Mouse (Mus musculus): ENCODE data around the gene Prkcg.

DNA sequence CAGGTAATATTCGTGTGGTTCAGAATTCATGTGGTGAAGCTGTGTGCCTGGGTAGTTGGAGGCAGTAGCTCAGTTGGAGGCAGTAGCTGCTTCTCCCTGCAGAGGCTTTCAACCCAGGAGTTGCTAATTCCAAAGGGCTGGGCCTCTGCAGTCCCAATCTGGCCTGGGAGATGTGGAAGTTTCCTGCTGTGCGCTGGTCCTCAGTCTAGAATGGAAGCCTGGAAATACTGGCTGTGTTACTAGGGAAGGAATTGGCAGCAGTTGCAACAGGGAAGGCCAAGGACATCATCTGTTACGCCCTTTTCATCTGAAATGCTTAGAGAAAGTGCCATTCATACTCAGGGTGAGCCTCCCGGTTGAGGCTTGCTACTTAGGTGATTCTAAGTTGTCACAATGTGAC, 27.5 kb upstream of the Prkcg start:
- TF ChIP-seq POLR2A (IDR thresholded peaks at IDR 0.05; ENCODE audit: insufficient read depth, low read depth, low read length) (no peak), CTCF (IDR thresholded peaks at IDR 0.05; ENCODE audit: insufficient read depth, low read depth, low read length) (no peak)
